Mouse (Mus musculus): ENCODE results near the gene Olfr92. TPM values are rescaled to one million over a fixed set of nuclear protein-coding genes. Genes with fewer than 3 reads are reported as not detected.
"Not testable (repeated sequence)": the region's sequence is repeated elsewhere in the genome, so short reads cannot be mapped to it uniquely, and the experiment has no call there.

Gene Olfr92
- not detected for total RNA-seq (2021)
- long read RNA-seq, experiment 1, result 0 reads
- long read RNA-seq, experiment 2, result 0 reads

DNA sequence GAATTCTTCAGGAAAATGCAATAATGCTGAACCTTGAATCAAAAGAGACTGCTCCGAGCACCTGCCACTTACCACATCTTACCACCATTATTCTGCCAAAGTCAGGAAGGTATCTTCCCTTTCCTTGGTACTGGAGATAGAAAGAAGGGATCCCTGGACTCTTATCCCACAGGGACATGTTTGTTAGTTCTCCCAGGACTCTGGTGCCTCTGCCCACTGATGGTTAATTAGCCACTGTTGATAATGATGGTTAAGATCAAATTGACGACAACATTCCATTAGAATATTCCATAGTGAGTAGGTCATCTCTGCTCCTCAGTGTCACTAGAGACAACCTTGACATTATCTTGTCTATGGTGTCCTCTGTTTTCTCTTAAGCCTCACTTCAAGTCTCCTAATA is at the start of gene Olfr92:
Gene Olfr92, minus strand, starts transcription at position 101 of the 400 bp plus-strand sequence.
- no peak for DNase-seq (ENCODE audit: low spot score in 2 of 2)

DNA sequence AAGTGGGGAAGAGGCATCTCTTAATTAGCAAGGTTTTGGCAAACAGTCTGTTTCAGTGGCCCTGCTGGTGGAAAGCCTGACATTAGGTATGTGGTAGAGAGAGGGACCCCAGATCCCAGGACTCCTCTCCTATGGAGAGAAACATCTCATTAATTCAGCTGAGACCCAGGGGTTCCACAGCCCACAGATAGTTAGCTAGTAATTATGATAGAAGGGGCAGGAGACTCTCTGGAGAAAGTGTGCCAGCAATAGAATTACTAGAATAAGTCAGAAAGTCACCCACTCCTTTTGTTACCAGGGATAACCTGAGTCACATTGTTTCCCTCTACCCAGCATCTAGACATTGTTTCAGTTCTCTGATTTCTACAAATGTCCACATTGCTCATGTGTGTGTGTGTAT is 41.5 kb upstream of the Olfr92 start, which contains the start of gene Olfr93:
Gene Olfr93, minus strand, starts transcription at position 101 of the 400 bp plus-strand sequence.
- no peak for DNase-seq (ENCODE audit: low spot score in 2 of 2)

DNA sequence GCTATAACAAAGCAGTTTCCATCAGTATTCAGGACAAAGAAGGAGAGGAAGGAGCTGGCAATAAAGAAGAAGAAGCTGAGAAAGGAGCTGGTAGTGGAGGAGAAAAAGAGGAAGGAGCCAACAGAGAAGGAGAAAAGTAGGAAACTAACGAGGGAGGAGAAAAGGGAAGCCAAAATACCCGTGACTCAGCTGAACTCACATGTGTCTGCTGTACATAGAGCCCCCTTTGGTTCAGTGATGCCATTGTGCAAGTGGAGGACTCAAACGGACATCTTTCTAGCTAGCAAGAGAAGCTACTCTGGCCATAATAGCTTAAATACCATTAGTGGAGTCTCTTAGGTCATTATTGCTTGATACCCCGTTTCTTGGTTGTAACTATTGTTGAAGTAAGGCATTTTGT is 11.5 kb upstream of the Olfr92 start:
- DNase-seq (ENCODE audit: low spot score in 2 of 2), result not testable (repeated sequence)

DNA sequence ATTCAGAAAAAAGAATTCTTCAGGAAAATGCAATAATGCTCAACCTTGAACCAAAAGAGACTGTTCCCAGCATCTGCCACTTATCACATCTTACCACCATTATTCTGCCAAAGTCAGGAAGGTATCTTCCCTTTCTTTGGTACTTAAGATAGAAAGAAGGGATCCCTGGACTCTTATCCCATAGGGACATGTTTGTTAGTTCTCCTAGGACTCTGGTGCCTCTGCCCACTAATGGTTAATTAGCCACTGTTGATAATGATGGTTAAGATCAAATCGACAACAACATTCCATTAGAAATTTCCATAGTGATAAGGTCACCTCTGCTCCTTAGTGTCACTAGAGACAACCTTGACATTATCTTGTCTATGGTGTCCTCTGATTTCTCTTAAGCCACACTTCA is 21.7 kb downstream of the Olfr92 start, which contains the start of gene Olfr91:
Gene Olfr91, minus strand, starts transcription at position 101 of the 400 bp plus-strand sequence.
- no peak for DNase-seq (ENCODE audit: low spot score in 2 of 2)

DNA sequence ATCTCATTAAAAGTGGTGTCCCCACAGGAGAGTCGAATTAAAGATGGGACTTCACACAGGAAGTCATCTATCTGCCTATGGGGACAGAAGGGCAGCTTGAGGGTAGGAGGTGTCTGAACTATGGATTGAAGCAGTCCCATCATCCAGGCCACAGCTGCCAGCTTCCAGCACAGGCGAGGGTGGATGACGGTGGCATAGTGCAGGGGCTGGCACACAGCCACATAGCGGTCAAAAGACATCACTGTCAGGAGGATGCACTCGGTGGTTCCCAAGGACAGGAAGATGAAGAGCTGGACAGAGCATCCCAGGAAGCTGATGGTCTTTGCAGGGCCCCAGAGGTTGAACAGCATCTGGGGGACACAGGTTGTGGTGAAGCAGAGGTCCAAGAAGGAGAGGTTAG is 26.6 kb downstream of the Olfr92 start:
- no peak for DNase-seq (ENCODE audit: low spot score in 2 of 2)

DNA sequence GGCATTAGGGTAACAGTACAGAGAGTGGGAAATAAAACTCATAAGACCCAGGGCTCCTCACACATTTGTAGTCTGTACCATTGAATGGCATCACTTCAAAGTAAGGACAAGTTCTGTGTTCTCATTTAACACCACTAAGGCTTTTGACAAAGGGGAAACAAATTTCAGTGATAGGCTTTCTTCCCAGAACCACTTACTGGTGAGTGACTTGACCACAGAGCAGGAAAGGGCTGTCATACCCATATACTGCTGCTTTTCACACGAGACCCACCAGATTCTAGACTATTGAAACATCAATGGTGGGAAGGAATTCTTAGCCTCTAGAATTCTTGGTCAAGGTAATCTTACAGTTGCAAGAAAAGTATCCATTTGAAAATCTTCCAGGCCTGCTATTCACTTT is 27.7 kb downstream of the Olfr92 start:
- no peak for DNase-seq (ENCODE audit: low spot score in 2 of 2)

DNA sequence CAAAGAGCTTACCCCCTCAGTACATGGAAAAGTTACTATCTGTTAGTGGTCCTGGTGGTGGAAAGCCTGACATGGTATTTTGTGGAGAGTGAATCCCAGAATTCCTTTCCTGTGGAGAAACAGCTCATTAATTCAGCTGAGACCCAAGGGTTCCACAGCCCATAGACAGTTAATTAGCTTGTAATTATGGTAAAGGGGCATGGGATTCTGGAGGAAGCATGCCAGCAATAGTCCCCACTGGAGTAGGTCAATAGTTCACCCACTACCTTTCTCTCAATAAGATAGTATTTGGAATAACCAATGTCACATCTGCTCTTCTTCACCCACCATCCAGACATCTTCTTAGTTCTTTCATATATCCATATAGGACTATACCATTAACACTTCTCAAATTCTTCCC is 31.5 kb downstream of the Olfr92 start, which contains the start of gene Olfr90:
Gene Olfr90, minus strand, starts transcription at position 101 of the 400 bp plus-strand sequence.
- no peak for DNase-seq (ENCODE audit: low spot score in 2 of 2)

DNA sequence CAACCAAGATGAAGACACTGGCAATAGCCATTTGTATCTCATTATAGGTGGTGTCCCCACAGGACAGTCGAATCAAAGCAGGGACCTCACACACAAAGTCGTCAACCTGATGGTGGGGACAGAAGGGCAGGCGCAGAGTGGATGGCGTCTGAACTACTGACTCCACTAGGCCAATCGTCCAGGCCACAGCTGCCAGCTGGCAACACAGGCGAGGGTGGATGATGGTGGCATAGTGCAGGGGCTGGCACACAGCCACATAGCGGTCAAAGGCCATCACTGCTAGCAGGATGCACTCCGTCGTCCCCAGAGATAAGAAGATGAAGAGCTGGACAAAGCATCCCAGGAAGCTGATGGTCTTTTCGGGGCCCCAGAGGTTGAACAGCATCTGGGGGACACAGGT is 34.3 kb downstream of the Olfr92 start:
- DNase-seq (ENCODE audit: low spot score in 2 of 2), result peak in 1 of 2 experiments; percentile 1

DNA sequence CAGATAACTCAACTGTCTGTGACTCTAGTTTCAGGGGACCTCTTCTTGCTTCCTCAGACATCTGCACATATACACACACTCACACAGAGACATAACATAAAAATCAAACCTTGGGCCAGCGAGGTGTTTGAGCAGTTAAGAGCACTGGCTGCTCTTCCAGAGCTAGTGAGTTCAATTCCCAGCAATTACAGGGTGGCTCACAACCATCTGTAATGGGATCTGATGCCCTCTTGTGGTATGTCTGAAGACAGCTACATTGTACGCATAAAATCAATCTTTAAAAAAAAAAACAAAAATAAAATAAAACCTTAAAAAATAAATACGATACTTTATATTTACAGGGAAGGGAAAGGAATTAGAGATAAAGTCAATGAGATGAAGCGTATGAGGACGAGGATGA is 35.3 kb downstream of the Olfr92 start:
- peak in 1 of 2 experiments; percentile 5 for DNase-seq (ENCODE audit: low spot score in 2 of 2)

DNA sequence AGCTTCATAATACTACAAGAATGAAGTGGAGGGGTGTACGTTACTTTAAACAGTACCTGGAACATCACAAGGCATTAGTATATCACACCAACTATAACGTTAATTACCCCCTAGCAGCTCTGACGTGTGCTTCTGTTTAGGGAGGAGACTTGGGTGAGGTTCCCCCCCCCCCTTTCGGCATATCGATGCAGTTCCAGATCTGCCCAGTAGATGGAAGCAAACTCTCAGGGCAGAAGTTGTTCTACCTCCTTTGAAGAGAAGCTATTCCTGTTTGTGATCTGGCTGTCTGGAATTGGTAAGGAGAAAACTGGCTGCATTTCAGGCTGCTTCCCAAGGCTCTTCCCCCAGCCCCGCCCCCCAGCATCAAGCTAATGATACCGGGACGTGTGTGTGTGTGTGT is 36.6 kb downstream of the Olfr92 start:
- DNase-seq (ENCODE audit: low spot score in 2 of 2), result peak in 1 of 2 experiments; percentile 41

DNA sequence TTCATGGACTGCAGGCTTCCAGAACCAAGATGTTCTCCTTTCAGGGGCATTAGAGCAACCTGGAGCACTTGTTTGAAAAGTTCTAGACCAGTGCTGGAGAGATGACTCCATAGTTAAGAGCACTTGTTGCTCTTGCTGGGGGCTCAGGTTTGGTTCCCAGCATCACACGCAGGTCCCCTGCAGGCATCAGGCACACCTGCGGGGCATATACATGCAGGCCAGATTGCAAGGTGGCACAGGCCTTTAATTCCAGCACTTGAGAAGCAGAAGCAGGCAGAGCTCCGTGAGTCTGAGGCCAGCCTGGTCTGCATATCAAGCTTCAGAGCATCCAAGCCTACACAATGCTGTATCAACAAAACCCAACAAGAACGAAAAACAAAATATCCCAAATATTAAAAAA is 38.2 kb downstream of the Olfr92 start:
- no peak for DNase-seq (ENCODE audit: low spot score in 2 of 2)

DNA sequence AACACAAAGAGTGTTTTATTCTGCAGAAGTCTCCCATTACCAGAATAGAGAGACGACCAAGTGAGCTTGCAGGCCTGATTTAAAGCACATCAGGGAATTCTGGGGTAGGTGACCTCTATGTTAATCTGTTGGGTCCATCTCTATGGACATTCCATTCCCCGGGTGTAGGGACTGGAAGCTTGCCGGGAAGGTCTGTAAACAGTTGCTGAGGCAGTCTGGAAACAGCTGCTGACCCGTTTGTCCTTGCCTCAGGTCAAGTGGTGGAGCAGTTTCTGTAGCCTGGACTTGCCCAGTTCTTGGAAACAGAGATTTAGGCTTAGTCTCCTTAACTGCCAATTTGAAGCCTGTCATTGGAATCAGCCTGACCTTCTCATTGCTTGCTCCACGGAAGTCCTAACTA is 39.8 kb downstream of the Olfr92 start:
- peak; percentile 16 to 49 for DNase-seq (ENCODE audit: low spot score in 2 of 2)

DNA sequence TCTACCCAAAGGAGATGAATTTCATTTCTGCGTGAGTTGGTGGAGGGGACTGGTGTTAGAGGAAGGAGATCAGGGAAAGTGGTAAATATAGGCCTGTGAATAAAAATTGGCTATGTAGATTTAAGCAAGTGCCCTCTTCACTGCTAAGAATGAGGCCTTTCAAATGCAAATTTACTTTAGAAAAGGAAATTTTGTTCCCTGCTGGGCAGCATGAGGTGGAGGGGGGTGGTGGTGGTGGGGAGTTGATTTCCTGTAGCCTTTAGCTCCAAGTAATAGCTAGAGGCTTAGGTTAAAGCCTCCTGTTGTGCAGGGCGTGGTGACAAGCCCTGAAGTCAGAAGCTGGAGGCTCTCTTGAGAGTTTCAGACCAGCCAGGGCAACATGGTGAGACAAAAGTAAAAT is 40.9 kb downstream of the Olfr92 start:
- DNase-seq (ENCODE audit: low spot score in 2 of 2), result peak; percentile 7 to 17

DNA sequence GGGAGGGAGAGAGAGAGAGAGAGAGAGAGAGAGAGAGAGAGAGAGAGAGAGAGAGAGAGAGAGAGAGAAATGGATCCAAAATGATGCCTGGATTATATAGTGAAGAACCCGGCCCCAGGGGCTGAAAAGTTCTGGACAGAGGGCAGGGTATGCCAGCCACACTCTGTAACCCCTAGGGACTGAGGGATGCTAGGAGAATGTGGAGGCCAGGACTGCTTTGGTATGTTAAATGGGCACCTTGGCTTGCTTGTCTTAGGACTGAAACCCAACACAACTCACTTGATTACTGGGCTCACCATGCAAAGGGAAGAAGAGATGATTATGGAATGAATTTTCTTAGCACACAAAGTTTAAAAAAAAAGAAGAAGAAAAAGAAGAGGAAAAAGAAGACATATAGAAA is 41.7 kb downstream of the Olfr92 start:
- peak; percentile 2 to 3 for DNase-seq (ENCODE audit: low spot score in 2 of 2)

DNA sequence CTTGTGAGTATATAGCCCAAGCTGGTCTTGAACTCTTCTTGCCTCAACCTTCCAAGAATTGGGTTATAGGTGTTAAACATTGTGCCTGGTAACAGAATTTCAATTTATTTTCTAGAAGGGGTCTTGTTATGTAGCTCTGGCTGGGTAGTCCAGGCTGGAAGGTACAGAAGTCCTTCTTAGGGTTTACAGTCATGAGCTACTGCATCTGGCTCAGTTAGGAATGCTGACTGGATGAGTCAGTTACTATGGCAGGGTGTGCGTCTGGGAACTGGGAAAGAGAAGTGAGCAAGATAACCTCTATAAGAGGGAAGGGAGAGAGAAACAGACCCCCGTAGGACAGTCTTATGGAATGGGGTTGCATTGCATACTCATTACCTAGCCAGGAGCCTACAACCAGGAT is 44.1 kb downstream of the Olfr92 start:
- no peak for DNase-seq (ENCODE audit: low spot score in 2 of 2)

DNA sequence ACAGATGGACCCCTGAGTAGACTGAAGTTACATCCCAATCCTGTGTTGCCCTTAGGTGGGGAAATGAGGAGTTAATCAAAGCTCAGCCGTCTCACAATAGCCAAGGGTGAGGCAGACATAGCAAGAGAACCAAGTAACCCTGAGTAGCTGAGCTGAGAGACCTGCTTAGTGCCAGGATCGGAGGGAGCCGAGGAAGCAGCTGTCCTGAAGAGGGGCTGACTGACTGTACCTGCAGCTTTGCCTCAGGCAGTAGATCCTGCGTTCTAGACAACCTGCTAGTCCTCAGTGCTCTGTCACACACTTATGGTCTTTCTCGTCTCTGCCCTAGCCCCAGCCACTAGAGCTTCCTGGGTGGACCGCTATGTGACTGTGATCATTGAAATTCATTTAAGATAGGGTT is 44.7 kb downstream of the Olfr92 start:
- DNase-seq (ENCODE audit: low spot score in 2 of 2), result peak; percentile 1

DNA sequence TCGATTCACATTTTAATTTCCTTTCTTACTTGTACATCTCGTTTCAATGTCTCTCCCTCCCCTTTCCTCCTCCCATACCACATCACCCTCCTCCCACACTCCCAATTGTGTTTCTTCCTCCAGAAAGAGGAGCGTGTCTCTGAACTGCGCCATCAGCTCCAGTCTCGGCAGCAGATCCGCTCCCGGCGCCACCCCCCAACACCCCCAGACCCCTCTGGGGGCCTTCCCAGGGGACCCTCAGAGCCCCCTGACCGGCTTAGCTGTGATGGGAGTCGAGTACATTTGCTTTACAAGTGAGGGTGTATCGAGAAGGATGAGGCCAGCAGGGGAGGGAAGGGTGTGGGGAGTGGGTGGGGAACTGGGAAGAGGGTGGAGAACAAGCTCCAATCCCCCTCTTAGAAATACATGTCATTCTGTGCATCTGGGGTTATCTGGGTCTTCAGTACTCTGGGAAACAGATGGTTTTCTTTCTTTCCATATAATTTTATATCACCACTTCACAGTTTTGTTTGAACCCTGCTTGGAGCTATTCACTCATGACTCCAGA is 47.1 kb downstream of the Olfr92 start:
- DNase-seq (ENCODE audit: low spot score in 2 of 2), result peak in 1 of 2 experiments; percentile 5

DNA sequence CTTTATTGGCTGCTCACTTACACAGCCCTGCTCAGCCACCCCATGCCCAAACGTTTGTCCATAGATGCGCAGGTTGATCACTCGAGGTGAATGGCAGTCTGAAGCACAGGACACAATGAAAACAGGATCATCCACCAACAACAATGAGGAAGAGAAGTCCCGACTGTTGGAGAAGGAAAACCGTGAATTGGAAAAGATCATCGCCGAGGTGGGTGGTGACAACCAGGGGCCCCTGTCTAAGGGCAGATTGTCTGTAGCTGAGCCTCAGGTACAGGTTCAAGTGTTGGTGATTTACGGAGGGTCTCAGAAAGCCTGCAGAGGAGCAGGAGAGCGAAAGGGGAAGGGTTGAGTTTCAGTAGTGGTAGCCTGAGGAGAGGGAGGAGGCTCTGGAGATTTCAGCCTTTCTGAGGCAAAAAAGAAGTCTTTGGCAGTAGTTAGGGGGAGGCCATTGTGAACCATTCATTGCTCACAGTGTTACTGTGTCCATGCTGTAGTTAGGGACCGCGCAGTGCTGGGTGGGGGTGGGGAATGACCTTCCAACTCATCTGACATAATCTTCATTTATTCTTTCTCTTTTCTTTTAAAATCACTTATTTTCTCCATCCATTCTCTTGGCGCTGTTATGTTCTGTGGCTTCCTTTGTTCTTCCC is 47.7 kb downstream of the Olfr92 start:
- peak in 1 of 2 experiments; percentile 3 for DNase-seq (ENCODE audit: low spot score in 2 of 2)

DNA sequence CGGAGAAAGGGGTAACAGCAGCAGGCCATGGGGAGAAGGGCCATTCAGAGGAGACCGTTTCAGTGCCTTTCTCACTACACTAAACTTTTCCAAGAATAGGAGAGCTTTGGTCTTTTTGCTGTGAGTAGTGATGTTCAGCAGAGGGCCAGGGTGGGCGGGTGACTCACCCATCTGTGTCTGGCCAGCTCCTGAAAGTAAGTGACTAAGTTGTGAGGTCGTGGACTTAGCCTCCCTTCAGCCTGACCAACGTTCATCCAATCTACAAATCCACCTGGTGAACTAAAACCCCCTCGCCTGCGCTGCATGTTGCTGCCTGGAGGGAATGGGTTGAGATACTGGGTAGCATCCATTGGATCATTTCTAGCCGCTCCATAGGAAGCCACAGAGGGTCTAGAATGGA is 49.8 kb downstream of the Olfr92 start:
- peak in 1 of 2 experiments; percentile 4 for DNase-seq (ENCODE audit: low spot score in 2 of 2)

DNA sequence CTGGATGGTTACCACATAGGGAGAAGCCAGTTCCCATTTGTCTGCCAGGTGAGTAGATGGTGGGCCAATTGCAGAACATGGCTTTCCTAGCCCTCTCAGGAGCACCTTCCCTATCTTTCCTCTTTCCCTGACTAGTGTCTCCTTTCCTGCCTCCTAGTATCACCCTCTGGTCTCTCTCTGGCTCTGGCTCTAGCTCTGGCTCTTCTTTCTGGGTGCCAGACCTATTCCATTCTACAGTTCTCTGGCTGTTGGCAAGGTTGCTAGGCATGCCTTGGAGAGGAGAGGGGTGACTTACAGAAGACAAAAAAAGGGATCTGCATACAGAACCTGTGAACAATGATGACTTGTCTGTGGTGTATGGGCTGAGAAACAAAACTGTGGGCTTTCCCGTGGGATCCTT is 52.0 kb downstream of the Olfr92 start:
- DNase-seq (ENCODE audit: low spot score in 2 of 2), result peak in 1 of 2 experiments; percentile 15

DNA sequence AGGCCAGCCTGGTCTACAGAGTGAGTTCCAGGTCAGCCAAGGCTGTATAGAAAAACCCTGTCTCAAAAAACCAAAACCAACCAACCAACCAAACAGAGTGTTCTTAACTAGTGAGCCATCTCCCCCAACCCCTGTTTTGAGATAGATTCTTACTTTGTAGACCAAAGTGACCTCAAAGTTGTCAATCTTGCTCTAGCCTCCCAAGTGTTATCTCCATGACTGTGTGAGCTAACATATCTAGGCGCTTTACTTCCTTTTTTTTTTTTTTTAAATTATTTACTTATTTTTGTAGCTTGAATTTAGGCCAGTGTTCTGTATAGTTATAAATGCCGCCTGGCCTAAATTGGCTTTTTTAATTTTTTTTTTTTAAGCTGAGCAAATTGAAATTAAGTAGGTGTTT is 53.9 kb downstream of the Olfr92 start:
- no peak for DNase-seq (ENCODE audit: low spot score in 2 of 2)

DNA sequence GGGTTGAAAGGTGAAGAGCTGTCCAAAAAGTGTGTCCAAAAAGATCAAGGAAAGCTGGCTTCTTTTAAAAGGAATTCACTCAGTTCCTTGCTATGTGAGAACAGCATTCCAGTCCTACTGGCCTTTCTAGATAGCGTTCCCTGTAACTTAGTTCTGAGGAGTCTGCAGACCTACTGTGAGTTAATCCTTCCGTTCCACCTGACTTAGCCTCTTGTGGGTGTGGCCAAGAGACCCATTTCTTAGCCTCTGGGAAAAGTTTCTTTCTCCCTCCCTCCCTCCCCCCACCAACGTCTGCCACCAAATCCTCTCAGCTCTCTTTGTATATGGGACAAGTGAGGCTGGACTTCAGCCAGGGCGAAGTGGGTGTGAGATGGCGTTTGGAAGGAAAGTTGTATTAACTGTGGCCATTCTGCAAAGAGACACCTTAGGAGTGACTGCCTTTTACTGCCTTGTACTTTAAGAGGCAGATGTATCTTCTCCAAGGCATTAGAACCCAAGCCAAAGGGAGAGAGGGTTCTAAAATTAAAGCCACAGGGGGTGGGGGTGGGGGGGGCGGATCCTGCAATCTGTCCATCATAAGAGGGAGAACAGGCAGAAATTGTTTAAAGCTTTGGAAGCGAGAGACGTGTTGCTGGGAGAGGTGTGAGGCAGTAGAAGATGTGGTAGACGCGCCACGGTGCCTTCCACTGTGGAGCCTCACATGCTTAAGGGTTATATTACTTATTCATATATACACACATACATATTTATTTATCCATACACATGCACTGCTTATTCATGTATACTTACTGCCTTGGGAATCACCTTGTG is 56.0 kb downstream of the Olfr92 start:
- DNase-seq (ENCODE audit: low spot score in 2 of 2), result no peak
